Mouse (Mus musculus) kidney, postnatal 0 days (tissue): ENCODE data around the gene Gm10382. TPM values are rescaled to one million over a fixed set of nuclear protein-coding genes. Genes with fewer than 3 reads are reported as not detected.

Source experiments
- ATAC-seq: fragments of 200-750 bp; cut with Nextera tagmentation; replicated peaks from 2 replicates; pipeline ENCODE4 v1.8.0; 2017; ENCODE audit warnings: low read depth, moderate number of reproducible peaks, moderate TSS enrichment, moderate library complexity; ENCODE audit not compliant: low FRiP score
- DNase-seq: peaks from one replicate; pipeline ENCODE4 v3.0.0-alpha.2; 2016; ENCODE audit warnings: low spot score
- H3K27ac ChIP-seq: fragments of 300-500 bp; sonication (generic); 2 replicates; pipeline ENCODE4 v1.5.1; 2014; ENCODE audit warnings: mild to moderate bottlenecking
- H3K27me3 ChIP-seq: fragments of 300-500 bp; sonication (generic); 2 replicates; pipeline ENCODE4 v1.6.1; 2014; ENCODE audit warnings: low read length, mixed read lengths; ENCODE audit not compliant: insufficient read depth
- H3K36me3 ChIP-seq: fragments of 300-500 bp; sonication (generic); 2 replicates; pipeline ENCODE4 v1.6.1; 2014; ENCODE audit warnings: low read length, mixed read lengths; ENCODE audit not compliant: insufficient read depth
- H3K4me1 ChIP-seq: fragments of 300-500 bp; sonication (generic); replicated peaks from 2 replicates; pipeline ENCODE4 v1.6.1; 2014; ENCODE audit warnings: antibody characterized with exemption, low read length, mixed read lengths; ENCODE audit not compliant: insufficient read depth
- H3K4me2 ChIP-seq: fragments of 300-500 bp; sonication (generic); 2 replicates; pipeline ENCODE4 v1.6.1; 2014; ENCODE audit warnings: mild to moderate bottlenecking, low read length, moderate library complexity, mixed read lengths
- H3K4me3 ChIP-seq: fragments of 300-500 bp; sonication (generic); replicated peaks from 2 replicates; pipeline ENCODE4 v1.5.1; 2014; ENCODE audit warnings: low read depth, low read length
- H3K9ac ChIP-seq: fragments of 300-500 bp; sonication (generic); 2 replicates; pipeline ENCODE4 v1.6.1; 2014; ENCODE audit warnings: low read depth, low read length
- H3K9me3 ChIP-seq: fragments of 300-500 bp; sonication (generic); replicated peaks from 2 replicates; pipeline ENCODE4 v1.6.1; 2016; ENCODE audit warnings: low read length, inconsistent platforms, mixed read lengths
- CTCF ChIP-seq: IDR thresholded peaks from 2 replicates; pipeline ENCODE4 v1.5.1; 2016; ENCODE audit warnings: antibody characterized with exemption, low read depth, mild to moderate bottlenecking, moderate library complexity
- WGBS: fragments of 180-500 bp; shearing (Covaris S2); extraction: QIAGEN DNeasy Blood & Tissue Kit; methylation state at CpG from one replicate; pipeline ENCODE4 v1.1.7; 2014; 5-methylcytosine and 5-hydroxymethylcytosine counted together
- polyA plus RNA-seq: library from polyadenylated mRNA; unstranded; fragments of >200 nt; fragmentation: Nextera tagmentation; extraction: Ambion mirVana; gene quantifications from 2 replicates; pipeline ENCODE4 v1.2.1, GENCODE M21; 2015

Gene Gm10382
- polyA plus RNA-seq: 0.40 and 0.74 TPM in 2 replicates

DNA sequence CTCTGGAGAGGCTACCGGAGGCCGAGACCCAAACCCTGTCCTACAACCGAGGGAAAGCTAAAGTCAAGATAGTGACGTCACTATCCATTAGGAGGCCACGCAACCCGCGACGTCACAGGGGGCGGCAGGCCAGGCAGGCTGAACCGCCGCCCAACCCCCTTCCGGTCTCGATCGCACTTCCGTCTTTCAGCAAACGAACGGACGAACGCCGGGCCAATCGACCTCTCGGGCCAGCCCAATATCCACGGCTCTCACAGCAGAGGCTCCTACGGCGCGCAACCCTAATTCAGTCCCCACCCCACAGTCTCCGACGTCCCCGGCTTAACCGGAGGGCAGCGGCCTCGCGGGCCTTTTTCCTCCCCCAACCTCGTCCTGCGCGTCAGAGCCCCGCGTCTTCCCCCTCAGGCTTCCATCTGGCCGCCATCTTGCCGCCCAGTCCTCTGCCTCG is at the start of gene Gm10382:
Gm10382 (plus strand) TSS at position 192 of the 448 bp plus-strand sequence.
- DNase-seq (peak; percentile 93), ATAC-seq (0 out of 2 replicates have a peak, but pooled peaks have one; percentile 11)
- Histone ChIP-seq H3K4me3 (peak within 1 kb of the TSS; percentile 100), H3K4me1 (peaks cover 16% of the 10 kb centered on the region), H3K27ac (peak within 1 kb of the TSS; percentile 98), H3K27me3 (no peaks in the 10 kb centered on the region), H3K36me3 (peaks cover 7% of the 10 kb centered on the region), H3K9me3 (no peaks in the 10 kb centered on the region), H3K9ac (peak within 1 kb of the TSS; percentile 100), H3K4me2 (peak within 1 kb of the TSS; percentile 94)
- no peak for TF ChIP-seq CTCF
- under 1% methylated on average over 41 of the region's 41 CpGs for WGBS

- peak; percentile 53 for DNase-seq
- Histone ChIP-seq H3K4me2 (peak overlapping the region; percentile 68), H3K4me3 (peak overlapping the region; percentile 53), H3K36me3 (no peaks in the 10 kb centered on the region), H3K9ac (peak overlapping the region; percentile 63), H3K27me3 (no peaks in the 10 kb centered on the region), H3K27ac (peak overlapping the region; percentile 54), H3K4me1 (peaks cover 13% of the 10 kb centered on the region; the same call in 1 of the 2 replicates), H3K9me3 (no peaks in the 10 kb centered on the region)
- WGBS: 3% methylated on average over 25 of the region's 25 CpGs
- TF ChIP-seq CTCF: no peak
- 0 out of 2 replicates have a peak, but pooled peaks have one; percentile 21 for ATAC-seq
Observed at GRCm38 (mm10) chr5:125339851-125340531, 49.1 kb upstream of the Gm10382 start.

- peak within 1 kb of the TSS; percentile 54 for H3K27ac ChIP-seq
- TF ChIP-seq CTCF: peak; percentile 19; the same call in 1 of the 2 replicates
- peak within 1 kb of the TSS; percentile 63 for H3K9ac ChIP-seq
- H3K4me3 ChIP-seq: peak within 1 kb of the TSS; percentile 53
- WGBS: under 1% methylated on average over 42 of the region's 42 CpGs
- ATAC-seq (peak; percentile 81), DNase-seq (peak; percentile 92)
- H3K36me3 ChIP-seq: no peaks in the 10 kb centered on the region
- no peaks in the 10 kb centered on the region for H3K27me3 ChIP-seq
- peaks cover 13% of the 10 kb centered on the region; the same call in 1 of the 2 replicates for H3K4me1 ChIP-seq
- H3K4me2 ChIP-seq: peak within 1 kb of the TSS; percentile 68
- no peaks in the 10 kb centered on the region for H3K9me3 ChIP-seq
Observed at GRCm38 (mm10) chr5:125340547-125341262, 48.4 kb upstream of the Gm10382 start, which contains the start of gene Scarb1. TSS of gene Scarb1 (minus strand) at chr5:125341094.

DNA sequence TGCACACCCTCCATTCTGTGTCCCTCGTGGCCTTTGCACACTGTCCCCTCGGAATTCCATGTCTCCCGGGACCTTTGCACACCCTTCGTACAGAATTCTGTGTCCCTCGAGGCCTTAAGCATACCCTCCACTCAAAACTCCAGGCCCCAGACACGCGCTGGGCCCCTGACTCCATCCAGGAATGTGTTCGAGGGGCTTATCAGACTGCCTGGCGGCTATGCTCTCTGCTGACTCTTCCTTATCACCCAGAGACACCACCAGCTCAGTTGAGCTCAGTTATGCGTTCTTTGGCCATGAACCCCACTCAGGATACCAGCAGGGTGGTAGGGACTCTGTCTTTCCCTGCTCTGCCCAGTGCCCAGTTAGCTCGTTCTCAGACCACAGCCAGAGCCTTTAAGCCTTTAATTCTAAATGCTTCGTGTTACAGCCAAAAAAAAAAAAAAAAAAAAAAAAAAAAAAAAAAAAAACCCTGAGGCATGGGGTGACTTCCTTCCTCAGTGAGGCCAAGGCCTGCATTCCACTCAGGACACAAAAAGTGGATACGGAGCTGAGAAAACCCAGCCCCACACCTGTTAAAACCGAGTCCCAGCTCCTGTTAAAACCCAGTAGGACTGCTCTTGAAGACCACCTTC is 47.5 kb upstream of the Gm10382 start:
- 53% methylated on average over 14 of the region's 14 CpGs for WGBS
- DNase-seq: no peak
- Histone ChIP-seq H3K36me3 (no peaks in the 10 kb centered on the region), H3K27ac (no peak overlapping the region), H3K4me1 (peaks cover 11% of the 10 kb centered on the region; the same call in 1 of the 2 replicates), H3K9me3 (no peaks in the 10 kb centered on the region), H3K9ac (peak overlapping the region; percentile 63), H3K27me3 (no peaks in the 10 kb centered on the region), H3K4me3 (peak overlapping the region; percentile 53), H3K4me2 (peak overlapping the region; percentile 68)
- TF ChIP-seq CTCF: no peak
- no peak for ATAC-seq

- H3K27me3 ChIP-seq: no peaks in the 10 kb centered on the region
- no peaks in the 10 kb centered on the region for H3K36me3 ChIP-seq
- H3K4me2 ChIP-seq: no peak overlapping the region
- 97% methylated on average over 6 of the region's 6 CpGs for WGBS
- H3K27ac ChIP-seq: no peak overlapping the region
- ATAC-seq (no peak), DNase-seq (no peak)
- TF ChIP-seq CTCF: no peak
- H3K9me3 ChIP-seq: no peaks in the 10 kb centered on the region
- peaks cover 5% of the 10 kb centered on the region; the same call in 1 of the 2 replicates for H3K4me1 ChIP-seq
- H3K4me3 ChIP-seq: no peak overlapping the region
- H3K9ac ChIP-seq: no peak overlapping the region
Observed at GRCm38 (mm10) chr5:125344296-125344695, 44.8 kb upstream of the Gm10382 start.

GRCm38 (mm10) chr5:125348067-125348466 is 41.1 kb upstream of the Gm10382 start:
- Histone ChIP-seq H3K4me3 (no peak overlapping the region), H3K27ac (no peak overlapping the region), H3K36me3 (no peaks in the 10 kb centered on the region), H3K9me3 (no peaks in the 10 kb centered on the region), H3K4me2 (no peak overlapping the region), H3K27me3 (no peaks in the 10 kb centered on the region), H3K9ac (no peak overlapping the region), H3K4me1 (no peaks in the 10 kb centered on the region)
- ATAC-seq (no peak), DNase-seq (no peak)
- WGBS: 73% methylated on average over 7 of the region's 7 CpGs
- TF ChIP-seq CTCF: no peak
